Mouse (Mus musculus) spleen, postnatal 36 days (tissue): ENCODE results near the gene Fam19a2.
A peak's percentile ranks its signal among the peaks of the same experiment; 100 is the strongest.

Experiments
- DNase-seq, 2 experiments: peaks; one replicate each; pipeline ENCODE4 v3.0.0; 2022; ENCODE audit warnings: low spot score in 2 of 2, mixed read lengths in 1 of 2

Fam19a2 gene

DNA sequence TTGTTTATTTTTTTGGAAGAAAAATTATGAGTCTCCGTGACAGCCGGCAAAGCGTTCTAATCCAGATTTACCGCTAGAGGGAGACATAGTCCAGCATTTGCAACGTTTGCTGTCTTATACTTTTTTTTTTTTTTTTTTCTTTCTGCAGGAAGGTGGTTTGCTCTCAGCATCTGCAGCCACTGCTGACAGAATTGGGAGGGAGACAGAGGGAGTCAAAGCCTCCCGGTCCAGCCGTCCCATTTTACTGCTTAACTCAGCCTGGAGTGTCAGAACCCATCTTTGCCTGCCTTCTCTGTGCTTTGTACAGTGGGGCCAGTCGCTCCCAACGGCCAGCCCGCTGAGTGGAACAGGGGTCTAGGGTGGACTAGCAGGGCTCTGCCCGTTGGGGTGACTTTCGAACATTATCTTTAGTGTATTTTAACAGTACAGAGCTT lies at the start of gene Fam19a2:
Gene Fam19a2 (plus strand): TSS at position 121 of the 434 bp plus-strand sequence.
- DNase-seq: peak in 1 of 2 experiments; percentile 31

GRCm38 (mm10) chr10:123222785-123223184 lies 41.0 kb upstream of the Fam19a2 start:
- peak in 1 of 2 experiments; percentile 17 for DNase-seq

GRCm38 (mm10) chr10:123229420-123229819 lies 34.4 kb upstream of the Fam19a2 start:
- no peak for DNase-seq

- no peak for DNase-seq
Measured at GRCm38 (mm10) chr10:123248063-123248462, 15.7 kb upstream of the Fam19a2 start.

DNA sequence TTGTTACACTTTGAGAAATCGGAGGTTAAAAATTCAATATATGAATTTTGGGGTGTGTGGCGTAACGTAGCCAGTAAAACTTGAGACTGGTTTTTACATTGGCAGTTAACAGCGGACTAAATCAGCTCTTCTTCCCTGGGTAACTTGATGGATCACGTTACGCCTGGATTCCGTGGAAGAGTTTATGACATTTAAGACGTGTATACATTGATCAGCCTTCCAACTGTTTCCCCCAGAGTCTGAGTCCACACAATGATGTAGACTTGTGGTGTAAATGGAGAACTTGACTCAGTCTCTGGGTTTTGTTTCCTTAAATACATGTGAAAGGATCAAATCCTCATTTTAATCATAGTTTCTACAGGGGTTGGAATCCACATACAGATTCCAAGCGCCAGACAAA lies 11.9 kb upstream of the Fam19a2 start:
- no peak for DNase-seq

DNA sequence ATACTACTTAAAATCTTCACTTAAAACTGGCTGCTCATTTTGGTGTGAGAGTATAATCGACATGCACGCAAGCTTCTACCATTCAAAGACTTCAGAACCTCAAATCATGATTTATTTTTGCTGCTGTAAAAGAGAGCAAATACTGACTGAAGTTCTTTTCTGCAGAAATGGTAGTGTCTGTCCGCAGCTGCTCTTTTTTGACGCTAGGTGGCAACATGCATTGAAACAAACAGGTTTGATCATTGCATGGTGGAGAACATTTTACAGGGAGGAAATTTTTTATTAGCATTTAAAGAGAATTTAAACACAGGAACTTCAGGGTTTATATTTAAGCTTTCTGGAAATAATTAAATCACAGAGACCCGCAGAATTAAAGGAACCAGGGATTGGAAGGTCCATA lies 9.5 kb upstream of the Fam19a2 start:
- no peak for DNase-seq

GRCm38 (mm10) chr10:123255674-123256348 lies 8.0 kb upstream of the Fam19a2 start:
- no peak for DNase-seq

GRCm38 (mm10) chr10:123264461-123265191 lies 830 bp downstream of the Fam19a2 start:
- no peak for DNase-seq

DNA sequence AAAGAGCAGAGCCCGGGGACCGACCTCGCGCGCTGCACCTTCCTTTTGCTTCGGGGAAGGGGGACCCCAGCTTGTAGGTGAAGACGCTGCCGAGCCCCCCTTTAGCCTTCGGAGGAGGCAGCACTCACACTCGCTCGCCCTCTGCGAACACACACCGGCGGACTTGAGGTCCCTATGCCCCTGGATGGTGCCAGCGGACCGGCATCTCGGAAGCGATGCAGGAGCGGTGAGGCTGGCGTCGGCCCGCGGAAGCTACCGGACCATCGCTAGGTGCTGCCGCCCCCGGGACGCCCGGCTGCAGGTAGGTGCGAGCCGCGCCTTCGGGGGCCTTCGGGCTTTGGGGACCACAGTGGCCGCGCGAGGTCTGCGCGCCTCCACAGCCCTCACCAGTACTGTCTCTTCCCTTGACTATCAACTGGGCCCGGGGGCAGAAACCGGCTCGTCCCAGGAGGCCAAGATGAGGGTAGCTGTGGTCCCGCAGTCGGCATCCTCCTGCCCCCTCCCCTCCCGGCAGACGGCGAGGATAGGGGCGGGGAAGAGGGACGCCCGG lies 1.5 kb downstream of the Fam19a2 start:
- no peak for DNase-seq

DNA sequence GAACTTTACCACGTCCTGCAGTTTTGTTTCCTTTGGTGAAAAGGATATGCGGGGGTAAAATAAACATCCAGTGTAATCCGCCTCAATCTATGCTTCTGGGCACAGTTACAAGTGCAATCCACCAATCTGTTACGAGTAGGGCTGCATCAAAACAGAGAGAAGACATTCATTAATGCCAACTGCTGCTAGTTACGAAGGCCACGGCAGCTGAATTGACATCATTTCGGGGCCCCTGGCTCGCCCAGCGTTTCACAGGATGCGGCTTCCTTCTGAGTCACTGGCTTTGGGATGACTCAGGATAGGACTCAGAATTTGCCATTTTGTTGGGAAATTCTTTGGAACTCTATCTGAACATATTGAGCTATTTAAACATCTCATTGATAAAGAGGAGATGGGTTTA lies 4.8 kb downstream of the Fam19a2 start:
- no peak for DNase-seq

GRCm38 (mm10) chr10:123274554-123274953 lies 10.8 kb downstream of the Fam19a2 start:
- no peak for DNase-seq

DNA sequence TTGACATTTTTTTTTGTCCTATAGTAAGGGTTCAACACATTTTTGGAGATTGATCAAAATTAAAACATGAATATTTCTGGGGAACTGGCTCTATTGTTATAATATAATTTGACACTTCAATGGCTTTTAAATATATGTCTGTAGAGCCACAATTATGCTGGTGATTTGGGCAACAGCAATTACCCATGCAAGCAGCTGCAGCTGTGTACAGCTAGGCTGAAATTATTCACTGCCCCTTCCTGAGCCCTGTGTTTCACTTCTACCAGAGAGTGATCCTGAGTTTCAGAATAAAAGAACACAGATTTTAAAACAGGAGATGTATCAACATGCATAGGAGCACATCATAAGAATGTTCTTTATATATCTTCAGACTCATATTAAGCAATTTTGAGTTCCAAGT lies 43.5 kb downstream of the Fam19a2 start:
- DNase-seq: no peak

DNA sequence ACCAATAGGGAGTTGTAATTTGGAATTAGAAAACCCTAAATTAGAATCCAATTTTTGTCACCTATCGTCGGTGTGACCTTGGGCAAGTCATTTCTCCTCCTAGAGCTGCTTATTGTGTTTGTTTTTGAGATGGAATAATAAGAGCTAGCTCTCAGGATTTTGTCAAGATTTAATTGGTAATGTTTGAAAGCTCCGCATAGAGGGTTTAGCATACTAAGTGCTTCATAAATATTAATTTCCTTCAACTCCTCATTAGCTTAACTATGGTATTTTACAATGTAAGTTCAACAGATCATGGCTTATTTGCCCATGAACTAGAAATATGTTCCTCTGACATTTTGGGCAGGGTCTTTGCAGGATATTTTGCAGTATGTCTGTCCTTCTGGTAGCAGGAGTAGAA lies 62.5 kb downstream of the Fam19a2 start:
- no peak for DNase-seq

- DNase-seq: no peak
Measured at GRCm38 (mm10) chr10:123341280-123341679, 77.5 kb downstream of the Fam19a2 start.

- no peak for DNase-seq
Measured at GRCm38 (mm10) chr10:123342591-123343236, 78.9 kb downstream of the Fam19a2 start.

DNA sequence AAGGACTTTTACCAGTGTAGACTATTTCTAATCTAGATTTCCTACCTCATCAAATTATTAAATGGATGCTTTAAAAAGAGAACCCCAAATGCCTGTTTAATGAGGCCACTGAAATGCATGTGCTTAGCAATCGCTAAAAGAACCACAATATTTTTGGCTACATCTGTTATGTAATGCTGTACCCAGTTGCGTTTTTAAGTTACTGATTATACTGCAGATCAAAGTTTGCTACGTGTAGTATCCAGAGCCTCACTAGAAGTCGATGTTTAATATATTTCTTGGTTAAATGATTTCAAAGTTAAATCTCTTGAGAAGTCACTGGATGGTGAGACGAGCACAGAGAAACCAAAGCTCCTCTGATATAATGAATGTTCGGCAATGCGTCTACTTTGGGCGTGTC lies 82.5 kb downstream of the Fam19a2 start:
- DNase-seq: no peak

DNA sequence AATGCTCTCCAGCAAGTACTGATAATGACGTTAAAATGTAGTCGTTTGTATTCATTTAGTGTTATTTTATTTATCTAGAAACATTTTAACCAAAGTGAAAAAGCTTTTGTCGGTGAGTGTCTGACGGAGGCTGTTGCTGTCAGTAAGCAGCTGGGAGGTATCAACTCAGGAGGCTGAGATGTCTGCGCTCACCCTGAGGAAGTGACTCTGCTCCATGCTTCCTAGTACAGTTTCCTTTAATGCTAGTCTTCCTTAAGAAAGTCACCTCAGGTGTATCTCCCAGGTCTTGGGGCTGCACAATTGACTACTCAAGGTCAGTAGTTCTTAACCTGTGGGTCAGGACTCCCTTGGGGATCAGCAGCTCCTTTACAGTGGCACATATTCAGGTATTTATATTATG lies 89.9 kb downstream of the Fam19a2 start:
- DNase-seq: no peak

- DNase-seq: no peak
Measured at GRCm38 (mm10) chr10:123357010-123357409, 93.2 kb downstream of the Fam19a2 start.

DNA sequence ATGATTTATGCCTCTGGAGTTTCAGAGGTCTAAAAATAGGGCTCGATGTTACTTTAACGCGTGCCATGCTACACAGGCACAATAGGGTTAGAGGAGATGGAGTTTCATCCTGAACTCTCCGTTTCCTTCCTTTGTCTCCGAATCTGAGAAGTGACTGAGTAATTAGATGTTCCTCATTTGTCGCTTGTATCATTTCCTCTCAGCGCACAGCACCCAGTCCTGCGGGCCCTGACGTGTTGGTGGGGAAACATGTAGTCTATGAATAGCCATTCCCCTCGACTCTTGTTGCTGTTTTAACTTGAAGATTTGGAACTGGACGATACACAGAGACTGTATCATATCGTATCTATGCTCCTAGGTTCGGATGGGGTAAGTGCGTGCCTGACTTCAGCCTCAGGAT lies 96.7 kb downstream of the Fam19a2 start:
- DNase-seq: no peak

DNA sequence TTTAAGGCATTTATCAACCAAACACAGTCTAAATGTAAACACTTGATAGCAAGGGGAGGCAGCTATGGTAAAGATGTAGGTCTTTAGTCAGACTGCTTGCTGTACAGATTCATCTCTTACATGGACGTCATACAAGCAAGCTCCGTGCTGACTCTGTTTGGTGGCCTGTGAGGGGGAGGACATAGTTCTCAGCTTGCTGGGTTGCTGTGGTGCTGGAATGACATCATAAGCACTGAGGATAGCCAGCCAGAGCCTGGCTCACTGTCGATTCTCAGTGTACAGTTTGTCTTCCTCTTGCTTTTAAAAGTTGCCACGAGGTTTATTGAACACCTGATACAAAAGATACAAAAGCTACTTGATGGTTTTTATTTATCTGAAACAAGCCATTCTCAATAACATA lies 100.8 kb downstream of the Fam19a2 start:
- no peak for DNase-seq

- DNase-seq: no peak
Measured at GRCm38 (mm10) chr10:123367152-123367864, 103.5 kb downstream of the Fam19a2 start.

GRCm38 (mm10) chr10:123383277-123383676 lies 119.5 kb downstream of the Fam19a2 start:
- DNase-seq: no peak
